Mouse (Mus musculus): ENCODE measurements around the gene Klhl10. TPM values are rescaled to one million over a fixed set of nuclear protein-coding genes. Genes with fewer than 3 reads are reported as not detected.

Gene Klhl10
- total RNA-seq, 1 experiment from 2014 or later: 1.0 TPM

DNA sequence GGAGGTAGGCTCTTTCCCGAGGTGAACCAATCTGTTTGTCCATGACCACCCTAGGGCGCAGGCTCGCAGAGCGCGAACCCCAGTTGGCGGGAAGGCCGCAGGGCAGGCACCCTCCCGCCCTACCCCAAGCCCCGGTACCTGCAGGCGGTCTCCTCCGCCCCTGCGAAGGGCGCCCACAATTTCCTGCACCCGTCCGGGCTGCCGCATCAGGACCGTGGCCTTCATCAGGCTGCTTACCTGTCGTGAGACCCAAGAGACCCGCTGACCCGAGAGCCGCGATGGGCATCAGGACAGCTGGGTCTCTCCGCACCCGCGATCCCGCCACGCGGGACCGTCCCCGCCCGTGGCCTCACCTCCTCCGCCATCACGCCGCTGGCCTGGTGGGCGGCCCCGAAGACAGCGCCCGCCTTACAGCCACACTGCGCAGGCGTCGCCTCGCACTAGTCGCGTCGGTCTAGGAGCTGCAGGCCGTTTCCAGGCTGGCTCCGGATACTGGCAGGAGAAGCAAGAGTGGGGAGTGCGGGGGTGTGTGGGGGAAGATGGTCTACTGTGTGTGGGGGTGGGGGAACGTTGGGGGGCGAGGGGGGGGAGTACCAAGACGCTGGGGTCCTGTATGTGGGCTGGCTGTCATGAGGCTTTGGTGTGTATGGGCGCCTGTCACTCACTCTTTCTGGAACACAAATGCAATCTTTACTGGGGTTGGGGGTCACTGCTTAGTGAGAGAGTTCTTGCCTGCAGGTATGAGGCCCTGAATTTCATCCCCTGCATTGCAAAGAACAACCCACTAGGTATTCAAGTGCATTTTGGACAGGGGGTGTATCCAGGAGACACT, 810 bp upstream of the Klhl10 start:
- ATAC-seq (ENCODE audit: extremely low read depth, insufficient number of reproducible peaks, low FRiP score, poor library complexity, severe bottlenecking): peak; percentile 60

DNA sequence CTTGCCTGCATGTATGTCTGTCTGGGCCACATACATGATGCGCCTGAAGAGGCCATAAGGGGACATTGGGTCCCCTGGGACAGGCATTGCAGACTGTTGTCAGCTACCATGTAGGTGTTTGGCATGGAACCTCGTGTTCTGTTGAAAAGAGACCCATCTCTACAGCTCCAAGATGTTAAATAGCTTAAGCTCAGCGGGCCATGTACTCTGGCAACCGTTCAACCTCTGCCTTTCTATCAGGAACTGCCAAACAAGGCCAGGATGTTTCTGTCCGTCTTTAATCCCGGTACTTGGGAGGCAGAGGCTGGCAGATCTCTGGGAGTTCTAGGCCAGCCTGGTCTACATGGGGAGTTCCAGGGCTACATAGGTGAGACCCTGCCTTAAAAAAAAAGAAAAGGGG, 908 bp downstream of the Klhl10 start:
- ATAC-seq (ENCODE audit: extremely low read depth, insufficient number of reproducible peaks, low FRiP score, poor library complexity, severe bottlenecking): no peak

DNA sequence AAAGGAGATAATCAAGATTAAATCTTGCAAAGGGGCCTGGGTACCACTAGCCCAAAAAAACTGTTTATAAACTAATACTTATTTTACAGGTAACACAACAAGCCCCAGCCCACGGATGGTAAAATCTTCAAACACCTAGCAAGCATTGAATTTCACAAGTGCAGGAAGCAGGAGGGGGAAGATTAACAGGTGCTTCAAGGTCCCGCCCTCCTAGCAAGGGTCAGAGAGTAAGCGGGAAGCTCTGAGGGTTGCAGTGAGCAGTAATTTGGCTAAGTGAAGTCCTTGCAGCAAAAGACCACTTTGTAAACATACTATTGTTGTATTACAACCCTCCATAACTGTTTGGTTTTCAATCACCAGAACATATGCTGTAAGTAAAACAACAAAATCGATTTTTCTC, 15.5 kb downstream of the Klhl10 start:
- no peak for ATAC-seq (ENCODE audit: extremely low read depth, insufficient number of reproducible peaks, low FRiP score, poor library complexity, severe bottlenecking)

DNA sequence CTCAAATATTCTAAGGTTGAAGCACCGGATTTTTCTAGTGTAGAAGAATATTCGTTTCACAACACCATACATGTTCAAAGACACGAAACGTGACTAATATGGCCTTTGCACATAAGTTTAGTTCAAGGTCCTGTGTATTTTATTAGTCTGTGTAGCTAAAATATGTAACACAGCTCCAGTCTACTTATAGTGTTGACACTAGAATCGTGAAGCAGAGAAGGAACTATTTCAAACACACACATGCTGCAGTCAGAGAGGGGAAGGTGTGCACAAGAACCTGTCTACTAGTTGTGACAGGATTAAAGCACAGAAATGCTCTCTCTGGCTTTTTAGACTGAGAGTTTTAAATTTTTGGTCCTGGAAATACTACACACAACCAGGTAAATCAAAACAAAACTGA, 16.0 kb downstream of the Klhl10 start:
- ATAC-seq (ENCODE audit: extremely low read depth, insufficient number of reproducible peaks, low FRiP score, poor library complexity, severe bottlenecking): no peak

DNA sequence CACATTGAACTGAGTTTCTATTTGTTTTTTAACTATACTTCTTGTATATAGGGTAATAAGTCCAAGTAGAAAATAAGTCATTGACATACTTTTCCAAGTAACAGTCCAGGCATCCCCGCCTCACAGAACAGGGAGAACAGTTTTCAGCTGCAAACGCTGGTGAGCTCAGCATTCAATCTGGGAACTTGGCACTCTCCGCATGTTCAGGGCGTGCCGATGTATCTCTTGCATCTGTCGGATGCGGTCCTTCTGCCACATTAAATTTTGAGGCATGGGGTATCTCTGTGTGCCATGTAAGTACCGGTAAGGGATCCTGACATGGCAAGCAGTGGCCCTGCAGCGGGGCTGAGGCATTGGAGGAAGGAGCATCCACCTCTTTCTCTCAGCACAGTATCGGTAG, 21.0 kb downstream of the Klhl10 start:
- no peak for ATAC-seq (ENCODE audit: extremely low read depth, insufficient number of reproducible peaks, low FRiP score, poor library complexity, severe bottlenecking)

DNA sequence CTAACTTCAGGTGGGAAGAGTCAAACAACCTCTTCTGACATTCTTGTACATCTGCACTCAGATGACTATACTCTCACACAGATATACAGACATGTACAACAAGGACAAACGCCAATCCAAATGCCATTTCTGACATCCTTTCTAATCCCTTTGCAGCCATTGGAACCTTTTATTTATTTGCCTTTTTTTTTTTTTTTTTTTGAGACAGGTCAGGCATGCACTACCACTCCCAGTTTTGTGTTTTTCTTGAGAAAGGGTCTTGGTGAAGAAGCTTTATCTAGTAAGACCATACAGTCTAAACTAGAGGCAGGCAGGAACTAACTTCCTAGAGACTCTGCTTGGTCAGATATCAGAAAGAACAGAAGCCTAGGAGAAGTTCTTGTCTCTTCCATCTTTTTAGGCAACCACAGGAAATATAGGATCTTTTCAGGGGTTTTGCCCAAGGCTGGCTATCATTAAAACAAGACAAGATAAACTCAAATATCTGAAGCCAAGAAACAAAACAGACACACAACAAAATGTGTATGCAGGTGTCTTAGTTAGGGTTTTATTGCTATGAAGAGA, 23.6 kb downstream of the Klhl10 start:
- no peak for ATAC-seq (ENCODE audit: extremely low read depth, insufficient number of reproducible peaks, low FRiP score, poor library complexity, severe bottlenecking)

DNA sequence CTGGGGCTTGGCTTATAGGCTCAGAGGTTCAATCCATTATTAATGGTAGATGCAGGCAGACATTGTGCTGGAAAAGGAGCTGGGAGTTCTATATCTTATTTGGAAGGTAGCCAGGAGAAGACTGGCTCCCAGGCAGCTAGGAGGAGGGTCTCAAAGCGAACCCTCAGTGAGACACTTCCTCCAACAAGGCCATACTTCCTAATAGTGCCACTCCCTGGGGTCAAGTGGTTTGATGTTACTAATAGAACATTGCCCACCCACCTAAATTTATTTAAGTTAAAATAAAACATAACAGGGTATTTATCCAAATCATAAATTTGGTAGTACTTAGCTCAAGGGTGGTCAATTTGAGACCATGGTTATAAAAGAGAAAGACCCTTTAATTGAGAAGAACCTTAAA, 24.1 kb downstream of the Klhl10 start:
- no peak for ATAC-seq (ENCODE audit: extremely low read depth, insufficient number of reproducible peaks, low FRiP score, poor library complexity, severe bottlenecking)

DNA sequence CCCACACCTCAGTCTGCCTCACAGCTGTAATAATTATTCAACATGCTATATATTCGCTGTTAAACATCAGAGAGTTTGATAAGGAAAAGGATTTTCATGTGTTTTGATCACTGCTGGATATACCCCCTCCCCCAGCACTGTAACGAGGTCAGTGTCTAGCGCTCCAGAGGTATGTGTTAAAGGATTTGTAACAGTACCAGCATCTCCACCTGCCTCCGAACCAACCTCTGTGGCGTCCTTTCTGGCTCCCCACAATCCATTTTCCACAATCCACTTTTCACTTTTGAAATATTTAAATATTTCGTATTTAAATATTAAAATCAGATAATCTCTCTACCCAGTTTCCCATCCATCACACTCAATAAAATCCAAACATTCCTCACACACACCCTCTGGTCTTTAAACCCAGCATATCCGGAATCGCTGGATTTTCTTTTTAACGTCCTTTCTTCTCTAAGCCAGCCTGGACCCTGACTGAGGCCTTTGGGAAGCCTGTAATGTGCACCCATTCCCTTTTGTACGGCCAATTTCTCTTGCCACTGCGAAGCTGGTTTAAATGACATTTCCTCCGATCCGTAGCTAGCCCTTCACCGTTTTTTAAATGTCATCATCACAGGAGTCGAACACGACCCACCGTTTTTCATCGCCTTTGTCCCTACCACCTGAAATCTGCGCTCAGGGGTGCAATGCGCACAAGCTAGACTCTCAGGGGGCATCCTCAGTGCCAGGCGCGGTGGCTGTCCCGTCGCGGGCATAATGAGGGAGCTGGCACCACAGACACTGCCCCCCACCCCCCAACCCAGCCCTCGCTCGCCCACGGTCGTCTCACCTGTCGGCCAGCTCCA, 29.9 kb downstream of the Klhl10 start:
- no peak for ATAC-seq (ENCODE audit: extremely low read depth, insufficient number of reproducible peaks, low FRiP score, poor library complexity, severe bottlenecking)

DNA sequence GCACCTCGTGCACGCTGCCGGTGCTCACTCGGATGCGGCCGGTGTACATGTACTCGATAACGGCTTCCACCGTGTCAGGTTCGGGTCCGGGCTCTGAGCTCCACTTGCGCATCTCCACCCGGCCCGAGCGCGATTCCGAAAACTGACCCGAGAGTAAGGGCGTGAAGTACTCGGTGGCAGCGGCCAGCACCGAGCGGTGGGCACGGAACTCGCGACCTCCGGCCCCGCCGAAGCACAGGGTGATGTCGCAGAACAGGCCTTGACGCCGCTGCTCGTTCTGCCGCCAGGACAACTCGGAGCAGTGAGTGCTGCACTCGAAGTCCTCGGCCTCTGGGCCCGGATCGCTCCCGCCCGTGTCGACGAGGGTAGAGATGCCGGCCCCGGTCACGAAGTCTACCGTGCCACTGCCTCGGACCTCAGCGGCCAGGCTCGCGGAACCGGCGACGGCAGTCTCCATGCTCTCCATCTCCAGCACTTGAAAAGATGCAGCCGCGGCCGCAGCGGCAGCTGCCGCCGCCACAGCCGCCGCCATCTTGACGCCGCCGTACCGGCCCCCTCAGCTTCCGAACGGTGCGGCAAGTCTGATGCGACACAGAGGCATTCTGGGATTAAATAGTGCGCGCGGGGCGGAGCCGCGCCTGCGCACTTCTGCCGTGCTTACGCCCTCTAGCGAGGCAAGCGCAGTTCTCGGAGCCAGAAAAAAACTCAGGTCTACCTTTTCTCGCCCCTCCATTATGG, 30.6 kb downstream of the Klhl10 start, which contains the start of gene Klhl11:
Gene Klhl11 (minus strand): TSS at position 545 of the 738 bp plus-strand sequence.
- peak; percentile 94 for ATAC-seq (ENCODE audit: extremely low read depth, insufficient number of reproducible peaks, low FRiP score, poor library complexity, severe bottlenecking)

DNA sequence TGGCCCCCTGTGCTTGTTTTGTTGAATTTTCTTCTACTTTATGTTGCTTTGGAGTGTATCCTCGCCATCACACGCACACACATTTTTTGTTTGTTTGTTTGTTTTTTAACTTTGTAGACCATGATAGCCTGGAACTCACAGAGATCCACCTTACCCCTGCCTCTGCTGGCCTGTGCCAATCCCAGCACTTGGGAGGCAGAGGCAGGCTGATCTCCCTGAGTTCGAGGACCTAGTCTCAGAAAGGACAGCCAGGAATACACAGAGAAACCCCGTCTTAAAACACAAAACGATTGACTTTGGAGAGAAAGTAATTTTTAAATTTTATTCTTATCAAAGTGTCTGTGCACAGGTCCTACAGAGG, 31.2 kb downstream of the Klhl10 start:
- ATAC-seq (ENCODE audit: extremely low read depth, insufficient number of reproducible peaks, low FRiP score, poor library complexity, severe bottlenecking): no peak

DNA sequence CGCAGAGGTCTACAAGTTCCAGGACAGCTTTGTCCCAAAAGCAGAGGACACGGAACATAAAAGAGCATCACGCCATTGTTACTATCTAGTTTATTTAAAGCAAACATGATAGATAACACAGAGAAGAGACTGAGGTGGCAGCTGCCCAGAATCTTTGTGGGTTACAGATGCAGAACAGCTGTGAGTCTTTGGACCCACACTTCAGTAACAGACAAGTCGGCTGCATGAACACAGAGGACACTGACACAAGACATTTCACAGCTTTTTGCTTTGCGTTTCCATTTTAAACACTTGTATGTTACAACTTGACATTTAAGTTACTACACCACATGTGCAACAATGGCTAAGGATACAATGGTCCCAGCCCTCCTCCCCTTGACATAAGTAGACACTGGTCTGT, 34.6 kb downstream of the Klhl10 start:
- ATAC-seq (ENCODE audit: extremely low read depth, insufficient number of reproducible peaks, low FRiP score, poor library complexity, severe bottlenecking): no peak

DNA sequence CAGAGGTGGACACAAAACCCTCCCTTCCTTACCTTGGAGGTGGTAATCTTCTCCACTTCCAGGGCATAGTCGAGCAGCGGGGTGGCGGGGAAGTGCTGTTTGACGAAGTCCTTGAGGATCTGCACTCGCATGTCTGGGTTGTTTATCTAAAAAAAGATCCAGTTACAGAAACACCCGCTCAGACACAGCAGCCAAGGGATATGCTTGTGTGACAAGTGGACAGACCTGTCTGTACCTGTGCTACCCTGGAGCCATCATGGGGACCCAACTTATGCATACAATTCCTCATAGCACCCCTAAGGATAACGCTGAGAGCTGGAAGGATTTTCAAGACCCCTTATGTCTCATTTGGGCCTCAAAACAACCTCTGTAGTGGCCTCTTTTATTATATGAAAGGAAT, 37.4 kb downstream of the Klhl10 start:
- ATAC-seq (ENCODE audit: extremely low read depth, insufficient number of reproducible peaks, low FRiP score, poor library complexity, severe bottlenecking): no peak

DNA sequence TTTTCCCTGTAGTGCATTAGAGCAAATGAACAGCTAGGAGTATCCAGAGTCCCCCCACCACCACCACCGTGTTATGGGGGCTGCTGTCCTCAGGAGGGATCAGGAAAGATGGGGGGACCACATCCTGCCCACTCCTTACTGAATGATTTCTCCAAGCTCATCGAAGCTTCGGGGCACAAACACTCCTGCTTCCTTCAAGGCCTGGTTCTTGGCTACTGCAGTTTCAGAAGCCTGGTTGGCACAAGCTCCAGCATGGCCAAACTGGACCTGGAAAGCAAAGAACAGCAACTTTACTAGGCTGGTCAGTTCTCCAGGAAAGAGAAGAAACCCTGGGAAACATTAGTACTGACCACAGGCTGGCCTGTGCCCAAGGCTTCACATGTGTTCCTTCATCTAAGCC, 42.7 kb downstream of the Klhl10 start:
- ATAC-seq (ENCODE audit: extremely low read depth, insufficient number of reproducible peaks, low FRiP score, poor library complexity, severe bottlenecking): no peak

DNA sequence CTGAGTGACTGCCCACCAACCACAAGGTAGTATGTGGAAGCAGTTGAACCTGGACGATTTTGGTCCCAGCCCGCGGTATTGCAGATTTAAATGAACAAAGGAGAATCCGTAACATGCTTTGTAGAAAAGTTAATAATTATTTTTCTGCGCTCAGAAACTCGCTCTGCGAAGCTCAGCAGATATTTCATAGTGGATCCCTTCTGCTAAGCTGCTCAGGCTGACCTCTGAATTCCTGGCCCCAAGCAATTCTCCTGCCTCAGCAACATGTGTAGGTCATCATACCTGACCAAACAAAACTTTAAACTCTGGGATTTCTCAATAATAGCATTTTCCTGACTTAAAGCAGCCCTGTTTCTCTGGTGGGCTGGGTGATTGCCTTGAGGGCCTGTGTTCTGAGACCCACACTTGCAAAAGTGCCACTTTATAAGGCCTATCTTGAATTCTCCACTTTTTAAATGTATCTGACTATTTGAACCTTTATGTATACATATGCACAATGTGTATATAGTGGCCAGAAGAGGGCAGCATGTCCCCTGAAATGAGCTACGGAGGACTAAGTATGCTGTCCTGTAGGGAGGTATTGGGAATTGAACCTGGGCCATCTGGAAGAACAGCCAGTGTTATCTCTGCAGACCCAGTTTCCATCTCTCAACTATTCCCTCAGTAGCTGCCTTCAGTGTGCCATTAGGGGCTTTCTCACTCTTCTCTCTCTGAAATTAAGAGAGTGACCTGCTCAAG, 44.3 kb downstream of the Klhl10 start:
- peak; percentile 59; the same call in 1 of the 2 replicates for ATAC-seq (ENCODE audit: extremely low read depth, insufficient number of reproducible peaks, low FRiP score, poor library complexity, severe bottlenecking)

DNA sequence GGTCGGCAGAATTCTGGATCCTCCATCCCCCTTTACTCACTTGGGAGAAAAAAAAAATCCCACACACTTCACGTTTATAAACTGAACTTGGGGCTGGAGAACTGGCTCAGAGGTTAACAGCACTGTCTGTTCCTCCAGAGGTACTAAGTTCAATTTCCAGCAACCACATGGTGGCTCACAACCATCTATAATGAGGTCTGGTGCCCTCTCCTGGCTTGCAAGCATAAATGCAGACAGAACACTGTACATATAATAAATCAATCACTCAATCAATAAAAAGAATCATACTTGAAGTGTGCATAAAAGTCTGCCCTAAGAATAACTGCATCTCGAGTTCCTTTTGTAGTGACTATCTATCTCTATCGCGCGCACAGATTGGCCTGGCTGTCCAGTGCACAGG, 49.2 kb downstream of the Klhl10 start:
- ATAC-seq (ENCODE audit: extremely low read depth, insufficient number of reproducible peaks, low FRiP score, poor library complexity, severe bottlenecking): no peak

DNA sequence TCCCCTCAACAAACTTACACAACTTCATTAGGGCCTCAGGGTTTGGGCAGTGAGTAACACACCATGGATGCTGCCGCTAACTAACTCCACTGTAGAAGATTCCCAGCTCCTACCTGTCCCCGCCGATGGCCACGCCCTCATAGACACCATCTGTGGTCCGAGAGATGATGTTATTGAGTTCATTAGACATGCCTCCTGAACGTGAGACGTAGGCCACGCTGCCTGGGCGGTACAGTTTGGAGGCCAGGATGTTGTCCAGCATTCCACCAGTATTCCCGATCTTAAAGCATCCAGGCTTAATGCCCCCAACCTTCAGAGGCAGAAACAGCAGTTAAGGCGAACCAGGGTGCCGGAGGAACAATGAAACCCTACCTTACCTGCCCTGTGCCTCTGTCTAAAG, 52.1 kb downstream of the Klhl10 start:
- ATAC-seq (ENCODE audit: extremely low read depth, insufficient number of reproducible peaks, low FRiP score, poor library complexity, severe bottlenecking): no peak

DNA sequence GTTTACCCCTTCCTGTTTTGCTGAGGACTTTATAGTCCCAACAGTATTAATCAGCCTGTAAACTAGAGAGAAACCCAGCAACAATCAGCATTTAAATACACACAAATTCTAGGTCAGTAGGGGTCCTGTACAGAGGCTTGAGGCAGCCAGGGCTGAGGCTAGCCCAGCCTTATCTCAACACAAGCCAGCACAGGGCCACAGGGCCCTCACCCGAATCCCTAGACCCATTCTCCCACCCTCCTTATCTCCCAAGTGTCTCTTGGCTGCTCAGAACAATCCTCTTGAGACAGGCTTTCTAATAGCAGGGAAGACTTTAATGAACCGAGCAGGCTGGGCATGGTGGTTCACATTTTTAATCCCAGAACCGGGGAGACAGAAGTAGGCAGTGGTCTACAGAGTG, 58.5 kb downstream of the Klhl10 start:
- ATAC-seq (ENCODE audit: extremely low read depth, insufficient number of reproducible peaks, low FRiP score, poor library complexity, severe bottlenecking): no peak

DNA sequence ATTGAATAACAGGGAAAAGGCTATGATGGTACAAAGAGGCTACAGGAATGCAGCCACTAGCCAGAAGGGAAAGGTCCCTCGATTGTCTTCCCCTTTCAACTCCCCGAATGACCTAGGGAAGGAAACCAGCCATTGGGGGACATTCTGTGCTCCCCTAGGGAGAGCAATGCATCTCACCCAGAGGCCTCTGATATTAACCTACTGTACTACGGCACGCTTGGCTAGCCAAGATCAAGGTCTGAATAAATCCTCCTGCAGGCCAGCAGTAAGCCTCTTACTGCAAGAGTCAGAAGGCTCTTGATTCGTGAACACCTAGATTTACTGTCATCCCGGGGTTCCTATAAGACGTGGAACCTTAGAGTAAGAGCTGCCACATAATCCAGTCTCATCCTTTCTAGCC, 58.9 kb downstream of the Klhl10 start:
- ATAC-seq (ENCODE audit: extremely low read depth, insufficient number of reproducible peaks, low FRiP score, poor library complexity, severe bottlenecking): no peak

DNA sequence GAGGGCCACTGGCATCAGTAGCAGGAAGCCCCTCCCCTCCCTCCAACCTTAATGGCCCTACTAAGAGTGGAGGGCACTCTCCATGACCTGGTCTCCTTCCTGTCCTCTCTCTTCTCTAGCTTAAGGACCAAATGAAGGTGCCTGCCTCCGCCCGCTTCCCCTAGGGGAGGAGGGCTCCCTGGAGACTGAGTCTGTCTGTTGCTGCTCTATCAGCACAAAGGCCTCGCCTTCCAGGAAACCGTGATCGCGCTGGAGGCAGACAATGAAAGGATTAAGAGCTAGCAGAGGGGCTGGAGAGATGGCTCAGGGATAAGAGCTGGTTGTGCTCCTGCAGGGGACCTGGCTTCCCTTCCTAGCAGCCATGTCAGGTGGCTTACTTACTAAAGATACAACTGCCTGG, 59.6 kb downstream of the Klhl10 start:
- ATAC-seq (ENCODE audit: extremely low read depth, insufficient number of reproducible peaks, low FRiP score, poor library complexity, severe bottlenecking): no peak
